19 mouse cellular contexts compared by ENCODE assay signal in the genomic region with DNA sequence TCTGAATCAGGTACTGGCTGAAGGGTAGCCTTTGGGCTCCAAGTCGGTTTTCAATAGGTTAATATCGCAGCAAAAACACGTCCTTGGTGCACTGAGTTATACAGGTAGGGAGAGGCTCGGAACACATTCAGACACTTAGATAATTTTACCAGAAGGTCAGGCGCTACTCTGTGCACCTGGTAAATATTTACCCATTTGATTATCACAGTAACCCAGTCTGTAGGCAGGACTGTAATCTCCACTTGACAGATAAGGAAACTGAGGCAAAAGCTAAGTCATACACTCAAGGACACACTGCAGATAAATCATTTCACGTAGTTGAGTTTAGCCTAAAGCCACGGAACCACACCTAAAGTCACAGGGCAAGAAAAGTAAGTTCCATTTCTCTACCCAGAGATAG. TPM values are rescaled to one million over a fixed set of nuclear protein-coding genes. Genes with fewer than 3 reads are reported as not detected.
DNase-seq lines count a peak whose midpoint lies in the region; ATAC-seq and TF ChIP-seq lines count a peak whose summit lies in the region.
"Had no signal": no experiment of that assay in that cellular context is flagged by ENCODE, and none has a peak within 500 bp of the region (broad histone marks: within the 10 kb centered on the region; RNA-seq: fewer than 3 reads in every experiment).

No protein-coding gene starts in this region.

- TF ChIP-seq EP300 in stomach, postnatal 0 days (optimal IDR thresholded peaks at IDR 0.05), result no peak

- no peaks in the 10 kb centered on the region for H3K36me3 ChIP-seq in intestine, embryonic 15.5 days
- H3K36me3 ChIP-seq in intestine, postnatal 0 days (ENCODE audit: control insufficient read depth, insufficient read depth), result no peaks in the 10 kb centered on the region
- H3K36me3 ChIP-seq in stomach, embryonic 14.5 days (ENCODE audit: control insufficient read depth, insufficient read depth, low read length), result no peaks in the 10 kb centered on the region
- no peaks in the 10 kb centered on the region for H3K36me3 ChIP-seq in stomach, postnatal 0 days (ENCODE audit: control insufficient read depth, insufficient read depth, low read length)
- H3K36me3 ChIP-seq: embryonic facial prominence, embryonic 12.5 days; embryonic facial prominence, embryonic 15.5 days; G1E; hindbrain, embryonic 12.5 days; hindbrain, embryonic 15.5 days had no signal

- H3K4me3 ChIP-seq in intestine, embryonic 15.5 days (replicated peaks), result no peak overlapping the region
- H3K4me3 ChIP-seq in intestine, postnatal 0 days (ENCODE audit: low read depth, low read length), result no peak overlapping the region
- H3K4me3 ChIP-seq in stomach, embryonic 14.5 days (ENCODE audit: low read depth, low read length), result no peak overlapping the region
- H3K4me3 ChIP-seq in stomach, postnatal 0 days (ENCODE audit: low read depth, low read length), result no peak overlapping the region
- H3K4me3 ChIP-seq: embryonic facial prominence, embryonic 12.5 days; embryonic facial prominence, embryonic 15.5 days; heart, adult 2 months; hindbrain, embryonic 12.5 days; hindbrain, embryonic 15.5 days had no signal

- ATAC-seq in intestine, embryonic 15.5 days, result peak; percentile 86
- ATAC-seq in intestine, postnatal 0 days, result no peak
- ATAC-seq in stomach, embryonic 14.5 days (ENCODE audit: insufficient number of reproducible peaks, insufficient read depth, low FRiP score, low read depth), result peak; percentile 87
- peak; percentile 86 for ATAC-seq in stomach, postnatal 0 days (ENCODE audit: low FRiP score, low TSS enrichment)
- ATAC-seq: forebrain, embryonic 14.5 days; forebrain, postnatal 0 days; Patski had no signal

- H3K9me3 ChIP-seq in intestine, embryonic 15.5 days, result no peaks in the 10 kb centered on the region
- H3K9me3 ChIP-seq in intestine, postnatal 0 days (ENCODE audit: control insufficient read depth), result no peaks in the 10 kb centered on the region
- no peaks in the 10 kb centered on the region for H3K9me3 ChIP-seq in stomach, embryonic 14.5 days (ENCODE audit: control insufficient read depth, low read depth, low read length)
- no peaks in the 10 kb centered on the region for H3K9me3 ChIP-seq in stomach, postnatal 0 days (ENCODE audit: control insufficient read depth, low read length)
- H3K9me3 ChIP-seq: embryonic facial prominence, embryonic 12.5 days; embryonic facial prominence, embryonic 15.5 days; G1E; hindbrain, embryonic 12.5 days; hindbrain, embryonic 15.5 days had no signal

- DNase-seq in stomach, postnatal 0 days (ENCODE audit: low spot score), result peak; percentile 25
- no peak for DNase-seq in frontal cortex, postnatal 36 days (ENCODE audit: low spot score in 2 of 2)
- DNase-seq in lung, postnatal 4 days, result no peak
- DNase-seq: B cell, adult 2 months; forebrain, postnatal 0 days; gastrocnemius, postnatal 25 days; heart, adult 2 months had no signal

- H3K9ac ChIP-seq in intestine, embryonic 15.5 days, result no peak overlapping the region
- no peak overlapping the region for H3K9ac ChIP-seq in intestine, postnatal 0 days (ENCODE audit: low read depth, low read length)
- H3K9ac ChIP-seq in stomach, embryonic 14.5 days (replicated peaks; ENCODE audit: low read depth, low read length), result no peak overlapping the region
- H3K9ac ChIP-seq in stomach, postnatal 0 days (ENCODE audit: low read length), result no peak overlapping the region
- H3K9ac ChIP-seq: embryonic facial prominence, embryonic 12.5 days; embryonic facial prominence, embryonic 15.5 days; forebrain, postnatal 0 days; hindbrain, embryonic 12.5 days; hindbrain, embryonic 15.5 days had no signal

- H3K4me1 ChIP-seq in intestine, embryonic 15.5 days (replicated peaks), result no peaks in the 10 kb centered on the region
- no peaks in the 10 kb centered on the region; the same call in 1 of the 2 replicates for H3K4me1 ChIP-seq in intestine, postnatal 0 days (replicated peaks; ENCODE audit: control insufficient read depth, insufficient read depth, low read length)
- no peaks in the 10 kb centered on the region; the same call in 1 of the 2 replicates for H3K4me1 ChIP-seq in stomach, embryonic 14.5 days (ENCODE audit: control insufficient read depth, insufficient read depth, low read length)
- no peaks in the 10 kb centered on the region for H3K4me1 ChIP-seq in stomach, postnatal 0 days (replicated peaks; ENCODE audit: control insufficient read depth, insufficient read depth)
- H3K4me1 ChIP-seq: embryonic facial prominence, embryonic 12.5 days; embryonic facial prominence, embryonic 15.5 days; hindbrain, embryonic 12.5 days; hindbrain, embryonic 15.5 days had no signal

- WGBS in intestine, embryonic 15.5 days, result 63% methylated on average over 7 of the region's 7 CpGs
- 37% methylated on average over 7 of the region's 7 CpGs for WGBS in intestine, postnatal 0 days
- WGBS in stomach, embryonic 14.5 days, result 73% methylated on average over 7 of the region's 7 CpGs
- 60% methylated on average over 7 of the region's 7 CpGs for WGBS in stomach, postnatal 0 days

- TF ChIP-seq CTCF in intestine, postnatal 0 days (IDR thresholded peaks at IDR 0.05; ENCODE audit: low read depth), result no peak
- no peak for TF ChIP-seq CTCF in stomach, postnatal 0 days (IDR thresholded peaks at IDR 0.05; ENCODE audit: low read depth)

- no peak overlapping the region for H3K27ac ChIP-seq in intestine, embryonic 15.5 days
- H3K27ac ChIP-seq in intestine, postnatal 0 days (ENCODE audit: low read depth, low read length), result no peak overlapping the region
- H3K27ac ChIP-seq in stomach, embryonic 14.5 days (ENCODE audit: low read length), result no peak overlapping the region
- H3K27ac ChIP-seq in stomach, postnatal 0 days (replicated peaks), result no peak overlapping the region
- H3K27ac ChIP-seq: embryonic facial prominence, embryonic 12.5 days; embryonic facial prominence, embryonic 15.5 days; heart, adult 2 months; hindbrain, embryonic 12.5 days; hindbrain, embryonic 15.5 days had no signal

- no peak overlapping the region for H3K4me2 ChIP-seq in intestine, embryonic 15.5 days (replicated peaks)
- H3K4me2 ChIP-seq in intestine, postnatal 0 days (replicated peaks; ENCODE audit: low read depth), result no peak overlapping the region
- H3K4me2 ChIP-seq in stomach, embryonic 14.5 days (replicated peaks; ENCODE audit: low read depth, low read length), result no peak overlapping the region
- H3K4me2 ChIP-seq in stomach, postnatal 0 days (replicated peaks; ENCODE audit: low read depth), result no peak overlapping the region
- H3K4me2 ChIP-seq: embryonic facial prominence, embryonic 12.5 days; embryonic facial prominence, embryonic 15.5 days; heart, embryonic 11.5 days; hindbrain, embryonic 12.5 days; hindbrain, embryonic 15.5 days had no signal

- no peaks in the 10 kb centered on the region for H3K27me3 ChIP-seq in intestine, embryonic 15.5 days (replicated peaks)
- 0 out of 2 replicates have a peak, but pooled peaks cover 2% of the 10 kb centered on the region for H3K27me3 ChIP-seq in intestine, postnatal 0 days (replicated peaks; ENCODE audit: control insufficient read depth, insufficient read depth, low read length)
- no peaks in the 10 kb centered on the region for H3K27me3 ChIP-seq in stomach, embryonic 14.5 days (ENCODE audit: control insufficient read depth, insufficient read depth, low read length)
- no peaks in the 10 kb centered on the region for H3K27me3 ChIP-seq in stomach, postnatal 0 days (ENCODE audit: control insufficient read depth, insufficient read depth, low read length)
- H3K27me3 ChIP-seq: CH12.LX; embryonic facial prominence, embryonic 12.5 days; embryonic facial prominence, embryonic 15.5 days; hindbrain, embryonic 12.5 days; hindbrain, embryonic 15.5 days; Patski had no signal

RNA-seq across cellular contexts. Expression of a gene that starts 49.1 kb away (rescaled TPM):
- polyA plus RNA-seq in intestine, embryonic 15.5 days (2015; fragmentation: Nextera tagmentation; extraction: Ambion mirVana), result 0.28 and 0.29 TPM in 2 replicates
- 0.27 and 0.29 TPM in 2 replicates for polyA plus RNA-seq in intestine, postnatal 0 days (2015; fragmentation: Nextera tagmentation; extraction: Ambion mirVana)
- 5.0 and 5.3 TPM in 2 replicates for polyA plus RNA-seq in stomach, embryonic 14.5 days (2014; fragmentation: Nextera tagmentation; extraction: Ambion mirVana)
- polyA plus RNA-seq in stomach, postnatal 0 days (2015; fragmentation: Nextera tagmentation; extraction: Ambion mirVana), result 10.5 and 10.6 TPM in 2 replicates
- polyA plus RNA-seq: G1E had no signal
